Mouse (Mus musculus) heart, embryonic 11.5 days (tissue): ENCODE measurements around the gene Tial1. TPM values are rescaled to one million over a fixed set of nuclear protein-coding genes. Genes with fewer than 3 reads are reported as not detected.

Source experiments
- ATAC-seq: fragments of 200-750 bp; cut with Nextera tagmentation; replicated peaks from 2 replicates; pipeline ENCODE4 v1.8.0; 2017; ENCODE audit warnings: moderate library complexity; ENCODE audit not compliant: insufficient number of reproducible peaks, low FRiP score, low TSS enrichment
- H3K27ac ChIP-seq: fragments of 300-500 bp; sonication (generic); 2 replicates; pipeline ENCODE4 v1.5.1; 2014; ENCODE audit warnings: mild to moderate bottlenecking, low read depth, low read length
- H3K27me3 ChIP-seq: fragments of 300-500 bp; sonication (generic); 2 replicates; pipeline ENCODE4 v1.6.1; 2014; ENCODE audit warnings: mild to moderate bottlenecking, low read length, mixed read lengths; ENCODE audit not compliant: control insufficient read depth, insufficient read depth
- H3K36me3 ChIP-seq: fragments of 300-500 bp; sonication (generic); 2 replicates; pipeline ENCODE4 v1.6.1; 2014; ENCODE audit warnings: mild to moderate bottlenecking, low read length, moderate library complexity, mixed read lengths; ENCODE audit not compliant: control insufficient read depth, insufficient read depth
- H3K4me1 ChIP-seq: fragments of 300-500 bp; sonication (generic); 2 replicates; pipeline ENCODE4 v1.6.1; 2014; ENCODE audit warnings: low read length; ENCODE audit not compliant: control insufficient read depth, insufficient read depth
- H3K4me2 ChIP-seq: fragments of 300-500 bp; sonication (generic); 2 replicates; pipeline ENCODE4 v1.6.1; 2014; ENCODE audit warnings: mild to moderate bottlenecking, moderate library complexity
- H3K4me3 ChIP-seq: fragments of 300-500 bp; sonication (generic); 2 replicates; pipeline ENCODE4 v1.5.1; 2014; ENCODE audit warnings: low read depth, low read length
- H3K9ac ChIP-seq: fragments of 300-500 bp; sonication (generic); 2 replicates; pipeline ENCODE4 v1.6.1; 2014; ENCODE audit warnings: mild to moderate bottlenecking, low read depth, low read length, moderate library complexity
- H3K9me3 ChIP-seq: fragments of 300-500 bp; sonication (generic); replicated peaks from 2 replicates; pipeline ENCODE4 v1.6.1; 2016; ENCODE audit warnings: low read length; ENCODE audit not compliant: control insufficient read depth
- WGBS: fragments of 180-500 bp; shearing (Covaris S2); extraction: QIAGEN DNeasy Blood & Tissue Kit; methylation state at CpG from one replicate; pipeline ENCODE4 v1.1.7; 2014; ENCODE audit not compliant: insufficient replicate concordance; 5-methylcytosine and 5-hydroxymethylcytosine counted together
- polyA plus RNA-seq: library from polyadenylated mRNA; unstranded; fragments of >200 nt; fragmentation: Nextera tagmentation; extraction: Ambion mirVana; gene quantifications from 2 replicates; pipeline ENCODE4 v1.2.1, GENCODE M21; 2014

The Tial1 gene
- polyA plus RNA-seq = 26.0 and 26.6 TPM in 2 replicates

- WGBS = under 1% methylated on average over 69 of the region's 69 CpGs
- Histone ChIP-seq H3K4me1 (peaks cover 5% of the 10 kb centered on the region), H3K4me2 (peak within 1 kb of the TSS; percentile 76), H3K9me3 (no peaks in the 10 kb centered on the region), H3K9ac (peak within 1 kb of the TSS; percentile 92), H3K36me3 (no peaks in the 10 kb centered on the region), H3K27me3 (no peaks in the 10 kb centered on the region), H3K4me3 (peak within 1 kb of the TSS; percentile 89), H3K27ac (peak within 1 kb of the TSS; percentile 92)
- ATAC-seq = peak; percentile 97
These were observed at the start of gene Tial1 for GRCm38 (mm10) chr7:128461285-128462215. TSS of gene Tial1 (minus strand) at chr7:128461717.

- H3K4me1 ChIP-seq = no peaks in the 10 kb centered on the region
- H3K9me3 ChIP-seq = no peaks in the 10 kb centered on the region
- H3K36me3 ChIP-seq = no peaks in the 10 kb centered on the region
- no peaks in the 10 kb centered on the region for H3K27me3 ChIP-seq
- no peak overlapping the region for H3K27ac ChIP-seq
- H3K4me2 ChIP-seq = no peak overlapping the region
- ATAC-seq = no peak
- H3K4me3 ChIP-seq = no peak overlapping the region
- WGBS = 80% methylated on average over 6 of the region's 6 CpGs
- H3K9ac ChIP-seq = no peak overlapping the region
These were observed 42.6 kb upstream of the Tial1 start for GRCm38 (mm10) chr7:128504091-128504490.

GRCm38 (mm10) chr7:128499801-128500200, 38.3 kb upstream of the Tial1 start:
- Histone ChIP-seq H3K4me3 (no peak overlapping the region), H3K27me3 (no peaks in the 10 kb centered on the region), H3K4me1 (no peaks in the 10 kb centered on the region), H3K4me2 (no peak overlapping the region), H3K27ac (no peak overlapping the region), H3K36me3 (no peaks in the 10 kb centered on the region), H3K9ac (no peak overlapping the region), H3K9me3 (no peaks in the 10 kb centered on the region)
- no peak for ATAC-seq
- WGBS = 72% methylated on average over 6 of the region's 6 CpGs

GRCm38 (mm10) chr7:128494546-128494945, 33.0 kb upstream of the Tial1 start:
- no peak overlapping the region for H3K4me2 ChIP-seq
- no peaks in the 10 kb centered on the region for H3K27me3 ChIP-seq
- H3K27ac ChIP-seq = no peak overlapping the region
- 86% methylated on average over 5 of the region's 5 CpGs for WGBS
- H3K36me3 ChIP-seq = no peaks in the 10 kb centered on the region
- H3K9me3 ChIP-seq = no peaks in the 10 kb centered on the region
- no peak overlapping the region for H3K4me3 ChIP-seq
- ATAC-seq = no peak
- H3K9ac ChIP-seq = no peak overlapping the region
- no peaks in the 10 kb centered on the region for H3K4me1 ChIP-seq

- WGBS = 86% methylated on average over 3 of the region's 3 CpGs
- H3K27ac ChIP-seq = no peak overlapping the region
- H3K4me3 ChIP-seq = no peak overlapping the region
- no peak overlapping the region for H3K9ac ChIP-seq
- H3K36me3 ChIP-seq = no peaks in the 10 kb centered on the region
- peaks cover 15% of the 10 kb centered on the region for H3K9me3 ChIP-seq
- no peak overlapping the region for H3K4me2 ChIP-seq
- no peaks in the 10 kb centered on the region for H3K4me1 ChIP-seq
- H3K27me3 ChIP-seq = no peaks in the 10 kb centered on the region
- ATAC-seq = no peak
These were observed 27.5 kb upstream of the Tial1 start for GRCm38 (mm10) chr7:128488986-128489385.

- H3K9ac ChIP-seq = no peak overlapping the region
- 41% methylated on average over 10 of the region's 10 CpGs for WGBS
- no peak for ATAC-seq
- peak overlapping the region; percentile 16; the same call in 1 of the 2 replicates for H3K4me3 ChIP-seq
- no peaks in the 10 kb centered on the region for H3K36me3 ChIP-seq
- H3K27me3 ChIP-seq = no peaks in the 10 kb centered on the region
- H3K27ac ChIP-seq = no peak overlapping the region
- 0 out of 2 replicates have a peak, but pooled peaks cover 2% of the 10 kb centered on the region for H3K9me3 ChIP-seq
- no peaks in the 10 kb centered on the region for H3K4me1 ChIP-seq
- peak overlapping the region; percentile 42 for H3K4me2 ChIP-seq
These were observed 12.8 kb upstream of the Tial1 start for GRCm38 (mm10) chr7:128474322-128474721.

- Histone ChIP-seq H3K36me3 (no peaks in the 10 kb centered on the region), H3K27me3 (no peaks in the 10 kb centered on the region), H3K9ac (peak overlapping the region; percentile 65; the same call in 1 of the 2 replicates), H3K4me2 (peak overlapping the region; percentile 76), H3K4me3 (peak overlapping the region; percentile 89), H3K27ac (no peak overlapping the region), H3K9me3 (no peaks in the 10 kb centered on the region), H3K4me1 (peaks cover 5% of the 10 kb centered on the region)
- WGBS = 70% methylated on average over 5 of the region's 5 CpGs
- ATAC-seq = no peak
These were observed 889 bp upstream of the Tial1 start for GRCm38 (mm10) chr7:128462406-128462805.

- Histone ChIP-seq H3K4me3 (peak overlapping the region; percentile 89), H3K4me2 (peak overlapping the region; percentile 76), H3K4me1 (peaks cover 5% of the 10 kb centered on the region), H3K36me3 (no peaks in the 10 kb centered on the region), H3K9ac (peak overlapping the region; percentile 92), H3K9me3 (no peaks in the 10 kb centered on the region), H3K27me3 (no peaks in the 10 kb centered on the region), H3K27ac (peak overlapping the region; percentile 92)
- 0% methylated on average over 15 of the region's 23 CpGs for WGBS
- ATAC-seq = no peak
These were observed 670 bp downstream of the Tial1 start for GRCm38 (mm10) chr7:128460865-128461228.
